Mouse (Mus musculus) stomach, embryonic 14.5 days (tissue): Measurements from ENCODE around the gene Map1b. TPM values are rescaled to one million over a fixed set of nuclear protein-coding genes. Genes with fewer than 3 reads are reported as not detected.

Experiments
- ATAC-seq: fragments of 200-750 bp; cut with Nextera tagmentation; 2 replicates; pipeline ENCODE4 v1.8.0; 2017; ENCODE audit warnings: low read depth, moderate TSS enrichment; ENCODE audit not compliant: insufficient number of reproducible peaks, insufficient read depth, low FRiP score
- H3K27ac ChIP-seq: fragments of 300-500 bp; sonication (generic); 2 replicates; pipeline ENCODE4 v1.5.1; 2014; ENCODE audit warnings: mild to moderate bottlenecking, low read length, moderate library complexity, mixed read lengths
- H3K27me3 ChIP-seq: fragments of 300-500 bp; sonication (generic); 2 replicates; pipeline ENCODE4 v1.6.1; 2014; ENCODE audit warnings: low read length, control low read depth, mixed read lengths; ENCODE audit not compliant: control insufficient read depth, insufficient read depth
- H3K36me3 ChIP-seq: fragments of 300-500 bp; sonication (generic); 2 replicates; pipeline ENCODE4 v1.6.1; 2014; ENCODE audit warnings: mild to moderate bottlenecking, control low read depth, low read length, moderate library complexity, mixed read lengths; ENCODE audit not compliant: control insufficient read depth, insufficient read depth
- H3K4me1 ChIP-seq: fragments of 300-500 bp; sonication (generic); 2 replicates; pipeline ENCODE4 v1.6.1; 2014; ENCODE audit warnings: low read length, control low read depth, mixed read lengths; ENCODE audit not compliant: control insufficient read depth, insufficient read depth
- H3K4me2 ChIP-seq: fragments of 300-500 bp; sonication (generic); replicated peaks from 2 replicates; pipeline ENCODE4 v1.6.1; 2014; ENCODE audit warnings: low read depth, low read length, control low read depth
- H3K4me3 ChIP-seq: fragments of 300-500 bp; sonication (generic); 2 replicates; pipeline ENCODE4 v1.5.1; 2014; ENCODE audit warnings: low read depth, low read length, control low read depth
- H3K9ac ChIP-seq: fragments of 300-500 bp; sonication (generic); replicated peaks from 2 replicates; pipeline ENCODE4 v1.6.1; 2014; ENCODE audit warnings: low read depth, mild to moderate bottlenecking, control low read depth, low read length, moderate library complexity, mixed read lengths
- H3K9me3 ChIP-seq: fragments of 300-500 bp; sonication (generic); 2 replicates; pipeline ENCODE4 v1.6.1; 2016; ENCODE audit warnings: low read depth, low read length, control low read depth; ENCODE audit not compliant: control insufficient read depth
- WGBS: fragments of 180-500 bp; shearing (Covaris S2); extraction: QIAGEN DNeasy Blood & Tissue Kit; methylation state at CpG from one replicate; pipeline ENCODE4 v1.1.7; 2014; 5-methylcytosine and 5-hydroxymethylcytosine counted together
- polyA plus RNA-seq: library from polyadenylated mRNA; unstranded; fragments of >200 nt; fragmentation: Nextera tagmentation; extraction: Ambion mirVana; gene quantifications from 2 replicates; pipeline ENCODE4 v1.2.1, GENCODE M21; 2014

Map1b gene
- 244 and 252 TPM in 2 replicates for polyA plus RNA-seq

DNA sequence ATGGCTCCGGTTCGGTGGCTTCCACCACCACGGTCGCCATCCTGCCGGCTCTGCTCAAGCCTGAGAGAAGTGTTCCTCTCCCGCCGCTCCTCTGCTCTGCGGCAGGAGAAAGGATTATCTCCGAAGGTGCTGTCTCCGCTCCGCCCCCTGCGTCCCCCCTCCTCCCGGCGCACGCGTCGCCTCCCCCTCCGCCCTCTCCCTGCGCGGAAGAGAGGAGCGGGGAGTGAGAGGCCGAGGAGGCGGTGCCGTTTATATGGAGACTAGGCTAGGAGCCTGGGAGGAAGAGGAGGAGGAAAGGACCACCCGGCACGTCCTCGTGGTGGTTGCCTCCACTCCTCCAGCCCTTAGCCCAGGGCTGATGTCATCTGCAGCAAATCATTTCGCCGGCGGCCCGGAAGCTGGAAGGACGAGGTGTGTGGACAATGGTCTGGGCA is at the start of gene Map1b:
TSS of gene Map1b (minus strand) at position 93 of the 434 bp plus-strand sequence.
- H3K4me3 ChIP-seq: peak within 1 kb of the TSS; percentile 73
- peak within 1 kb of the TSS; percentile 58 for H3K9ac ChIP-seq
- peak within 1 kb of the TSS; percentile 61 for H3K27ac ChIP-seq
- H3K4me2 ChIP-seq: peak within 1 kb of the TSS; percentile 94
- no peaks in the 10 kb centered on the region for H3K36me3 ChIP-seq
- peaks cover 8% of the 10 kb centered on the region; the same call in 1 of the 2 replicates for H3K4me1 ChIP-seq
- 1% methylated on average over 23 of the region's 32 CpGs for WGBS
- peak; percentile 83 for ATAC-seq
- H3K9me3 ChIP-seq: no peaks in the 10 kb centered on the region
- no peaks in the 10 kb centered on the region for H3K27me3 ChIP-seq

DNA sequence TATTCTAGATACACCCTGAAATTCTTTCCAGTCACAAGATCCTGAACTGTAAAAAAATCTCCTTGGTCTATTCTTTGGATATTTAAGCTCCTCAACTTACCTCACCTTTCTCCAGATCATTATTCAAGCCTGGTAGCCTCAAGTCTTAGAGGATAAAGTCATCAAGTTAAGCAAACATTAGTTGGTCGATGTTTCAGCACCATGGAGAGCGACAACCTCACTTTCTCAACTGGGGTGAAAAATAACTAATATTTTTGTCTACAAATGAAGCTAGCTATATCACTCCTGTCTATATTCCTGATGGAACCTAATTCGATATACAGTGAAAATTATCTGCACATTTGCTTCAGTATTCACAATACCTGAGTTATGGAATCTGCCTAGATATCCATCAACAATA is 48.0 kb upstream of the Map1b start:
- ATAC-seq: no peak
- H3K4me1 ChIP-seq: peaks cover 10% of the 10 kb centered on the region; the same call in 1 of the 2 replicates
- no peak overlapping the region for H3K27ac ChIP-seq
- no peaks in the 10 kb centered on the region for H3K27me3 ChIP-seq
- no peak overlapping the region for H3K4me3 ChIP-seq
- no peaks in the 10 kb centered on the region for H3K9me3 ChIP-seq
- no peaks in the 10 kb centered on the region for H3K36me3 ChIP-seq
- H3K9ac ChIP-seq: no peak overlapping the region
- 20% methylated on average over 3 of the region's 3 CpGs for WGBS
- no peak overlapping the region for H3K4me2 ChIP-seq

DNA sequence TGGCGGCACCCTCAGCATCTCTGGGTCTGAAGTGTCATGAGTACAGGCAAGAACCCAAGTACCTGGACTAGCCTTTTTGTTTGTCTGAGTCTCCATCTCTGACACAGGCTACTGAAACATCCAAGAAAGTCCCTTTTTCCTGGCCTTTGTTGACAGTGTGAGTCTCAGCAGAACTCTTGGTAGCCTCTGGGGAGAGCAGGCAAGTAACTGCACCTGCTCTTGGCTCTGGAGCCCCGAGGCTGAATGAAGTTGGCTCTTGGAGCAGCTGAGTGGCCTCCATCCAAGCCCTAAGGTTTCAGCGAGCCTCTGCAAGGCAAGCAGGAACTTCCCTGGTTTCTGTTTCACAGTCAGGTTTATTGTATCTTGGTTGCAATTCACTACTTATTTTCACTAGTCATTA is 46.7 kb upstream of the Map1b start:
- no peak overlapping the region for H3K4me3 ChIP-seq
- no peak overlapping the region for H3K27ac ChIP-seq
- 59% methylated on average over 3 of the region's 3 CpGs for WGBS
- no peak overlapping the region for H3K4me2 ChIP-seq
- peaks cover 10% of the 10 kb centered on the region; the same call in 1 of the 2 replicates for H3K4me1 ChIP-seq
- H3K9ac ChIP-seq: no peak overlapping the region
- no peaks in the 10 kb centered on the region for H3K27me3 ChIP-seq
- H3K9me3 ChIP-seq: no peaks in the 10 kb centered on the region
- no peak for ATAC-seq
- H3K36me3 ChIP-seq: no peaks in the 10 kb centered on the region

DNA sequence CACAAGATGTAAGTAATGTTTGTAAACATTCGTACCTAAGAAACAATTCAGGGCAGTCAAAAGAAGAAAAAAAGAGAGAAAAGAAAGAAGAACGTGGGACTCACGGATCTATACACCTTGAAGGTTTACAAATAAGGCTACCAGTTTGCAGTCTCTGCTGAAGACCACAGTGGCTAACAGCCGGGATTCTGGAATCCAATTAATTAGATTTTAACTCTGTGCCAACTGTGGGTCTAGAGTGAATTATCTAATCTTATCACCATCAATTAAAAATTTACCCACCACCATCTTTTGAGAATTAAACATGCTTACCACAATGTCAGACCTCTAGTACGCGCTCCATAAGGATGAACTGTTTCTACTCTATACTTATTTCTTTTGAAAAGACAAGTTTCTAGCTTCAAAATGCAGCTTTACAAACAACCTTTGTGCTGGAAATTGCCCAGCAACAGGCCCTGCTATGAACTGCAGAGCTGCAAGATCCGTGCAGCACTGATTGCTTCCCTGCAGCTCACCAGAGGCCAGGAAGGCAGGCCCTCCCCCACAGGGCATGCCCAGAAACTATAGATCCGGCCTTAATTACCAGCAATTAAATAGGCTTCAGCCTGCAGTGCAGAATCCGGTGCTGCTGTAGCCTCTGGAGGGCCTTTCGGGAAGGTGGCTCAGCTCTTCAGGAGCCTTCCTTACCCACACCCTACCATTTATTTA is 45.7 kb upstream of the Map1b start:
- ATAC-seq: 0 out of 2 replicates have a peak, but pooled peaks have one; percentile 18
- WGBS: 59% methylated on average over 10 of the region's 10 CpGs
- Histone ChIP-seq H3K9me3 (no peaks in the 10 kb centered on the region), H3K36me3 (no peaks in the 10 kb centered on the region), H3K9ac (no peak overlapping the region), H3K4me2 (no peak overlapping the region), H3K4me3 (no peak overlapping the region), H3K4me1 (peaks cover 10% of the 10 kb centered on the region; the same call in 1 of the 2 replicates), H3K27ac (no peak overlapping the region), H3K27me3 (no peaks in the 10 kb centered on the region)

DNA sequence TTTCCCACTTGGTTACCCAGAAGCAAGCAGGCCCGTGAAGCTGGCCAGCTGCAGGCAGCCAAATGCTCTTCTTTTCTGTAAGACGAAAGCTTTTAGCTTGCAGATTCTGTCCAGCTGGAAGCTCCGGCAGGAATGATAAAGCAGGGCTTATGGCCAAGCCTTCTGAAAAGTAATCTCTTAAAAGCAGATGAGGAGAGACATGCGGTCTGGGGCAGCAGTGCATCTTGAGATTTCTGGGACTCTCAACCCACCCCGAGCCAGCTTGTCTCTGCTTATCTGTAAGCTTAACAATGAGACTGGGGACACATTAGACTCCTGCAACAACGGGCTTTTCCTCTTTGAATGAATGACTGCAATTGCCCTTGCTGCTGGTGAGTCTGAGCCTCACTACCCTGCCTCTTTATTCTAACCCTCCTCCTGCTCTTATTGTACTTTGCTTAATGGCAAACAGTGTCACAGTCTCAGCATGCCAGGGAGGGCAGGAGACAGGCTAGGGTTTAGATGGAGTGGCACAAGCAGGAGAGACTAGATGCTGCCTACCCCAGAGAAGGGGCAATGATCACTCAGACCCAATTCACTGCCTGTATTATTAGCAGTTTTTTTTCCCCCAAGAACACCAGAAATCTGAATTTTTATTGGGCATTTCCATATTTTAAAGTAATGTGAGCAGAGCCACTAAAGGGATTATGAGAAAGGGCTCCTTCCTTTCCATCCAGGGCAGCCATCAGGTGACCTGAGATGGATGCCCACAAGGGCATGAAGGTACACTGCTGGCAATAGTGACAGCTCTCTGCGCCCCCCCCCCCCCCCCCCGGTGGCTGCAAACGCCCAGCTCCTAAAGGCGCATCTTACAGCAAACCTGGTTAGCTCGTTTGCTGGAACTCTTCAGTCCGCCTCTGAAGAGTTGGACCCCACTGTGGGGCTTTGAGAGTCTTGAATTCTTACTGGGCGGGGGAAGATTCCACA is 44.6 kb upstream of the Map1b start:
- H3K36me3 ChIP-seq: no peaks in the 10 kb centered on the region
- H3K4me1 ChIP-seq: peaks cover 10% of the 10 kb centered on the region; the same call in 1 of the 2 replicates
- no peak overlapping the region for H3K4me2 ChIP-seq
- WGBS: 39% methylated on average over 13 of the region's 13 CpGs
- no peak overlapping the region for H3K4me3 ChIP-seq
- H3K27me3 ChIP-seq: no peaks in the 10 kb centered on the region
- no peak overlapping the region for H3K9ac ChIP-seq
- no peaks in the 10 kb centered on the region for H3K9me3 ChIP-seq
- ATAC-seq: peak; percentile 33; the same call in 1 of the 2 replicates
- H3K27ac ChIP-seq: peak overlapping the region; percentile 27; the same call in 1 of the 2 replicates

DNA sequence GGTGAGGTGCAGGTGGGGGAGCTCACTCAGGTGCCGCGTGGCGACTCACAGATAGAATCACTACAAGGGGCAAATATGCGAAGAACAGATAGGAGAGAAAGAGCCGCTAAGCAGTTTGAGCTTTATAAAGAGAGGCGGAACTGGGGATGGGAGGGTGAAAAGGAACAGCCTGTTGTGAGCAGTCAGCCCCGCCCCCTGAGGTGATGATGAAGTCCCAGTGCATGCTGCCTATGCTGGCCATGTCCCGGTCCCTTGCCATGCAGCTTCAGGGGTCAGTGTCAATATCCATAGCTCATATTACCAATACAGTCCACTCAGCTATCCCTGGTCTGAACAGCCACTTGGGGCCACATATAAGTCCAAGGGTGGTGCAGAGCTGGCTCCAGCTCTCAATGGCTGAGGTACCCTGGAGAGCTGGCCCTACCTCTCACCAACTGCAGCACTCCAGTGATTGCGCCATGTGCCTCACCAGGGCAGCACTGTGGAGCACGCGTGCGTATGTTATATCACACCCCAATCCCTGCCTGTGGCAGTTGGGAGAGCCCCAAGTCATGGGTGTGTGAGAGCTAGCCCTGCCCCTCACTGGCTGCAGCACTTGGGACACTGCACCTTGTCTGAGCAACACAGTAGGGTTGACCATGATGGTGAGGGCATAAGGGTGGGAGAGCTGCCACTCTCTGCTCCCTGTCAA is 42.0 kb upstream of the Map1b start:
- Histone ChIP-seq H3K27me3 (no peaks in the 10 kb centered on the region), H3K27ac (no peak overlapping the region), H3K36me3 (no peaks in the 10 kb centered on the region), H3K4me2 (no peak overlapping the region), H3K9me3 (no peaks in the 10 kb centered on the region), H3K4me1 (peaks cover 10% of the 10 kb centered on the region; the same call in 1 of the 2 replicates), H3K4me3 (no peak overlapping the region), H3K9ac (no peak overlapping the region)
- WGBS: 70% methylated on average over 12 of the region's 12 CpGs
- ATAC-seq: no peak

DNA sequence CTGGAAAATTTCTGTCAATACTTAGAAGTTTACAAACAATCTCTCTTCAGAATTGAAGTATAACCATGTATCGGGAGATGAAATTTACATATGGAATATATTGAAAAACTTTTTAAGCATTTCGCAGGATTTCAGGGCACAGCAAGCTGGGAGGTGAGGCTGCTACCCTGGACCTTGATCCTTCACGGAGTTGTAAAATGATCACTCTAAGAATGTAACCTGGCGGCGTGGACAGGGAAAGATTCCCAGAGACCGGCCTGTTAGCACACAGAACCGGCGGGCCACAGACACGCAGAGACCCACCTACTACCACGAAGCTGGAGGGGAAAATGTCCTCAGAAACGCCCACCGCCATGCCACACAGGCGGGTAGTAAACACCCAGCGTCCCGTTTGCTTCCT is 41.5 kb upstream of the Map1b start:
- Histone ChIP-seq H3K27ac (no peak overlapping the region), H3K4me3 (no peak overlapping the region), H3K9me3 (no peaks in the 10 kb centered on the region), H3K9ac (no peak overlapping the region), H3K27me3 (no peaks in the 10 kb centered on the region), H3K4me1 (peaks cover 10% of the 10 kb centered on the region; the same call in 1 of the 2 replicates), H3K36me3 (no peaks in the 10 kb centered on the region), H3K4me2 (no peak overlapping the region)
- 63% methylated on average over 15 of the region's 15 CpGs for WGBS
- ATAC-seq: no peak

DNA sequence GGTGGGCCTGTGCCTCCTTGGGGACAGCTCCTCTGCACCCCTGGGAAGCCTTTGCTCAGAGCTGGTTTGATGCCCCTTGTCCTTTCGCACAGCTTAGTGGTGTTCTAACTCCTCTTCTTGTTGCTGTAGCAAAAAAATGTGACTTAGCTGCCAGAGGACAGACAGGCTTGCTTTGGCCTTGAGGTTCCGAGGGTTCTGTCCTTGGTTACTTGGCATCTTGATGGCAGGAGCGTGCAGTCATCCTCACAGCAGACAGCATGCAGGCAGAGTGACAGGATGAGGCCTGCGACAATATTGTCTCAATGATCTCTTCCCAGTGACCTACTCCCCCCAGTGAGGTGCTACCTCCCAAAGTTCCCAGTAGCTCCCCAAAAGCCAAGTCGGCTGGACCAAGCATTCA is 41.0 kb upstream of the Map1b start:
- no peak for ATAC-seq
- Histone ChIP-seq H3K4me2 (no peak overlapping the region), H3K27me3 (no peaks in the 10 kb centered on the region), H3K9me3 (no peaks in the 10 kb centered on the region), H3K9ac (no peak overlapping the region), H3K4me3 (no peak overlapping the region), H3K27ac (no peak overlapping the region), H3K4me1 (peaks cover 10% of the 10 kb centered on the region; the same call in 1 of the 2 replicates), H3K36me3 (no peaks in the 10 kb centered on the region)
- 85% methylated on average over 5 of the region's 5 CpGs for WGBS
